Mouse (Mus musculus) kidney, adult 2 months (tissue): ENCODE results near the gene Fam163b. TPM values are rescaled to one million over a fixed set of nuclear protein-coding genes. Genes with fewer than 3 reads are reported as not detected.

Source experiments
- DNase-seq: peaks from one replicate; pipeline ENCODE4 v3.0.0; 2021
- H3K27ac ChIP-seq: fragments of 200-500 bp; 2 replicates; pipeline ENCODE4 v1.5.1; 2012; ENCODE audit warnings: low read depth, low read length, control low read depth, inconsistent platforms; ENCODE audit not compliant: insufficient read depth
- H3K27me3 ChIP-seq: fragments of 200-500 bp; replicated peaks from 2 replicates; pipeline ENCODE4 v1.6.1; 2012; ENCODE audit warnings: mild to moderate bottlenecking, moderate library complexity, low read length, inconsistent platforms; ENCODE audit not compliant: control insufficient read depth, insufficient read depth
- H3K36me3 ChIP-seq: fragments of 200-500 bp; 2 replicates; pipeline ENCODE4 v1.6.1; 2012; ENCODE audit warnings: mild to moderate bottlenecking, moderate library complexity, low read length, inconsistent platforms; ENCODE audit not compliant: control insufficient read depth, insufficient read depth
- H3K4me1 ChIP-seq: fragments of 200-500 bp; 2 replicates; pipeline ENCODE4 v1.6.1; 2011; ENCODE audit warnings: low read length; ENCODE audit not compliant: control insufficient read depth, insufficient read depth
- H3K4me3 ChIP-seq: fragments of 200-500 bp; 2 replicates; pipeline ENCODE4 v1.5.1; 2011; ENCODE audit warnings: mild to moderate bottlenecking, low read depth, low read length, control low read depth; ENCODE audit not compliant: insufficient read depth
- CTCF ChIP-seq: fragments of 200-500 bp; conservative IDR thresholded peaks from 2 replicates; pipeline ENCODE4 v1.5.1; 2011; ENCODE audit warnings: low read depth, mild to moderate bottlenecking, control low read depth, low read length, moderate library complexity, mixed read lengths; ENCODE audit not compliant: insufficient read depth, insufficient read length
- POLR2A ChIP-seq: fragments of 200-500 bp; IDR thresholded peaks from one replicate; pipeline ENCODE4 v1.6.1; 2011; ENCODE audit warnings: low read depth, low read length, control low read depth
- WGBS: fragments of 180-500 bp; shearing (Covaris S2); methylation state at CpG from one replicate; pipeline ENCODE4 v1.1.7; 2018; 5-methylcytosine and 5-hydroxymethylcytosine counted together
- polyA plus RNA-seq: library from polyadenylated mRNA; depleted of rRNA; stranded (reverse); fragments of >200 nt; gene quantifications from 2 replicates; pipeline ENCODE4 v1.2.3, GENCODE M21; 2012

The Fam163b gene
- polyA plus RNA-seq, 1 experiment, result 0.38 TPM

DNA sequence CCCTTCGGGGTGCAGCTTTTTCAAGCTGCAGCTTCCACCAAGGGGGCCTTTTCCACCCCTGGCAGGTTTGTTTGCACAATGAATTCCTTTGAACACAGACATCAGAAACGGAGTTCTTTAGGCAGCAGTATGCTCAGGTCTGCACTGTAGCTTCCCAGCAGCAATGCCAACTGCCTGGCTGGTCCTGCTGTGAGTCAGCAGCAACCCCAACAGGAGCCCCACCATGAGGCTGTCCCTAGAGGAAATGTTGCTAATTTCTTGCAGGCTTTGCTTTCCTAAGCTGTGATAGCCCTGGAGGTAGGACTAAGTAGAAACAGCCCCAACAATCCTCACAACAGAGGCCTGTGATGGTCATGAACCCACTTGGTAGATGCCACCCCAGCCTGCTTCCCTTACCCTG, 24.7 kb upstream of the Fam163b start:
- H3K4me1 ChIP-seq, result no peaks in the 10 kb centered on the region
- TF ChIP-seq POLR2A (no peak), CTCF (no peak)
- no peak overlapping the region for H3K27ac ChIP-seq
- DNase-seq, result no peak
- WGBS, result 35% methylated on average over 2 of the region's 2 CpGs
- no peak overlapping the region for H3K4me3 ChIP-seq
- H3K27me3 ChIP-seq, result no peaks in the 10 kb centered on the region
- no peaks in the 10 kb centered on the region for H3K36me3 ChIP-seq

DNA sequence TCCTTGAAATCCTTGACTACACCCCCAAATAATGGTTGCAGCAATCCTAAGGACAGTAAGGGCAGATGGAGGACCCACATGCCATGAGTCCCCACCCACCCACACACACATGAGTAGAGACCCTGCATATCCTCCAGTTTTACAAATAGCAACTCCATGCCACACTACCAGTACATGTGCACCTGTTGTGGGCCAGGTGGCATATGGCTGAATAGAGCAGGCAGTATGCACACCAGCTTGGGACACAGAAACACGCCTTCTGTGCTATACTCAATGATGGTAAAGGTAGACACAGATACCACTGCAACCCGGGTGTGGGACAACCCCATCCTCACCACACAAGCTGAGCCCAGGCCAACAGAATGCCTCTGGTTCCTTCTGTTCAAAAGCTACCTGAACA, 23.8 kb upstream of the Fam163b start:
- H3K36me3 ChIP-seq, result no peaks in the 10 kb centered on the region
- H3K27me3 ChIP-seq, result no peaks in the 10 kb centered on the region
- no peaks in the 10 kb centered on the region for H3K4me1 ChIP-seq
- no peak overlapping the region for H3K27ac ChIP-seq
- DNase-seq, result no peak
- 83% methylated on average over 2 of the region's 2 CpGs for whole genome bisulfite sequencing
- H3K4me3 ChIP-seq, result no peak overlapping the region
- TF ChIP-seq POLR2A, result no peak
- no peak for TF ChIP-seq CTCF

DNA sequence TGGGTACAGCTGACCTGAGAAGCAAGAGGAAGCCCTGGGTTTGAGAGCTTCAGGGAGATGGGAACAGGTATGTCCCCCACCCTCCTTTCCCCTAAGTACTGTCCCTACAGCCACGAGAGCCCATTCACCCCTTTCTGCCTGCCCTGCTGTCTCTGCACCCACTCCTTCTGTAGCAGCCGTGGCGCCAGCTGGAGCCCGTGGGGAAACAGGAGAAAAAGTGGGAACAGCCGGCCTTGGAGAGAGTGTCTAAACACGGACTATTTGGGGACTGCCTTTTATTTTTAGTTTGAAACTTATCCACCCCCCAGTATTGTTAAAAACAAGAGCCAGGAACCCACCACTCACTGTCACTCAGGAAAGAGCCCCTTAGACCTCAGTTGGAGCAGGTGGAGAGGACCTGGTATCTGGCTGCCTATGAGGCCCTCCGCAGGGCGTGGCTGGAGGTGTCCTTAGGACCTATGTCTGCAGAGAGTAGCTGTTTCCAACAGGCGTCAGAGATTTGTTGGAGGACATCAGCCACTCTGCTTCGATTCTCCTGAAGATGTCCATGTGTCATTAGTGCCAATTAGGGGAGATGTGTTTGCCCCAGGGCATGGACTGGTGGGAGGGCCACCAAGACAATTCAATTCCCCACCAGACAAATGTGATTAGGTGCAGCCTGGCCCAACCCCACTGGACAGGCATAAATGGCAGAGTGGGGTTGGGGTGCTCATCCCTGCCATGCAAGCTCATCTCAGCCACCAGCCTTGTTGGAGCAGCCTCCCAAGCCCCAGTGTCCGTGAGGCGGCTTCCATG, 22.7 kb upstream of the Fam163b start, which contains the start of gene Dbh:
Gene Dbh (plus strand): TSS at position 438 of the 795 bp plus-strand sequence.
- H3K4me1 ChIP-seq, result no peaks in the 10 kb centered on the region
- no peaks in the 10 kb centered on the region for H3K36me3 ChIP-seq
- no peak within 1 kb of the TSS for H3K27ac ChIP-seq
- H3K4me3 ChIP-seq, result no peak within 1 kb of the TSS
- 85% methylated on average over 12 of the region's 12 CpGs for WGBS
- no peaks in the 10 kb centered on the region for H3K27me3 ChIP-seq
- no peak for TF ChIP-seq CTCF
- TF ChIP-seq POLR2A, result no peak
- no peak for DNase-seq

DNA sequence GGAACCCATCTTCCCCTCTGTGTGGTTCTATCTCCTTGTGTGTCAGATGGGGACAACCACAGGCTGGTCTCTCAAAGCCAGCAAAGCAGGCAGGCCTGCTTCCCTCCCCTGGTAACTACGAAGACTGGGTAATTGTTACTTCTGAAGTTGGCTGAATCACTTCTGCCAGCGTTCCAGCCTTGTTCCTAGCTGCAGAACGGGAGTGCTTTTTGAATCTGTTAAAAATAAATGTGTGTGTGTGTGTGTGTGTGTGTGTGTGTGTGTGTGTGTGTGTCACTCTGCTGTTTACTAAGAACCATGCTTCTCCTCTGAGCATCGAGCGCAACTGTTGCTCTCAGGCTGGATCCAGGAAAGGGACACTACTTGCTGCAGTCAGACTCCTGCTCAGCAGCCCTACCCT, 21.6 kb upstream of the Fam163b start:
- Histone ChIP-seq H3K27ac (no peak overlapping the region), H3K27me3 (no peaks in the 10 kb centered on the region), H3K4me1 (no peaks in the 10 kb centered on the region), H3K4me3 (no peak overlapping the region), H3K36me3 (no peaks in the 10 kb centered on the region)
- WGBS, result 61% methylated on average over 5 of the region's 5 CpGs
- TF ChIP-seq POLR2A (no peak), CTCF (no peak)
- no peak for DNase-seq

DNA sequence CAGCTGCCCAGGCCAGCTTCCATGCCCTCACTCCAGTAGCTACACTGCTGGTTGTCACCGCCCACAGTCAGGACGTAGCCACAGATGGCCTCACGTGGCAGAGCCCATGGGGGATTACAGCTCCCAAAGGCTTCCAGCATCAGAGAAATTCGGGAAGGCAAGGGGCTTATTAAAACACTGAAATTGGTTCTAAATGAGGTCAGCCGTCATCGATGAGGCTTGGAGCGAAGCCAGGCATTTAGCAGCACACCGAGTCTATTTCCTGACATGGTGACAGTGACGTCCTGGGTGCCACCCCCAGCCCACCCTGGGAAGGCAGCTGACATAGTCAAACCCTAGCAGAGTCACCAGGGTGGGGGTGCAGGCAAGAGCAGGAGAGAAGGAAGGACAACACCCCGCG, 20.4 kb upstream of the Fam163b start:
- H3K4me3 ChIP-seq, result no peak overlapping the region
- no peak overlapping the region for H3K27ac ChIP-seq
- no peak for DNase-seq
- H3K4me1 ChIP-seq, result no peaks in the 10 kb centered on the region
- TF ChIP-seq POLR2A, result no peak
- no peak for TF ChIP-seq CTCF
- H3K36me3 ChIP-seq, result no peaks in the 10 kb centered on the region
- WGBS, result 65% methylated on average over 11 of the region's 11 CpGs
- no peaks in the 10 kb centered on the region for H3K27me3 ChIP-seq

DNA sequence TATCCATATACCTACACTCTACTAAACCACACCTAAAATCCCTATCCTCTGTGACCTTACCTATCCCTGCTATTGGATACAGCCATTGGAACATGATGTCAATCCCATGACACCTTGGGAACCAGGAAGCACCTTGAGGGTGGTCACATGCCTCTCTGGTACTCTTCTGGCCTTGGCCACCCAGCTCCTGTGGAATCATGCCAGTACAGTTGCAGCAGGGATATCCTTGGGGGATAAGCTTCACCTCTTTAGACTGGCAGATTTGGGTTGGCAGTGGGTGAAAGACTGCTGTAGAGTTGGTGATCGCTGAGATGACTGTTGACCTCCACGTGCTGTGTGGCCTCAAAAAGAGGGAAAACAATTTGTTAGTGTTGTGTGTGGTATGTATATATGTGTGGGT, 19.2 kb upstream of the Fam163b start:
- H3K4me1 ChIP-seq, result no peaks in the 10 kb centered on the region
- DNase-seq, result no peak
- WGBS, result 88% methylated on average over 2 of the region's 2 CpGs
- H3K4me3 ChIP-seq, result no peak overlapping the region
- no peaks in the 10 kb centered on the region for H3K36me3 ChIP-seq
- H3K27ac ChIP-seq, result no peak overlapping the region
- no peaks in the 10 kb centered on the region for H3K27me3 ChIP-seq
- TF ChIP-seq CTCF (no peak), POLR2A (no peak)

DNA sequence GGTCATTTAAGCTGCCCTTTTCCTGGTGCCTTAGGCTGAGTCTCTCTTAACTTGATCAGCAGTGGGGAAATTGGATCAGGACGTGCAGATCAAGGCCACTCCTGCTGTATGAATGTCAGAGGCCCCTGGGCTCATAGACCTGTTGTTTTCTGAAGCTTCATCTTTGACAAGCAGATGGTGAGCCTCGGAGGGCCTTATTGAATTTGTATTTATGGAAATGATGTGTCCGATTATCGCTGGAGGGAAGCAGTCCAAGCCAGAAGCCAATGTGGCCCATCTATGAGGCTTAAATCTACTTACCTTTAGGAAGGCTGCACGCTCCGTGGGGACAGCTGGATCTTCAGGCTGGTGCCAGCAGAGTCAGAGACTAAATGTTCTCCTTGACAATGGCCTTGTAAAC, 14.3 kb upstream of the Fam163b start:
- 87% methylated on average over 6 of the region's 6 CpGs for WGBS
- Histone ChIP-seq H3K4me3 (no peak overlapping the region), H3K4me1 (no peaks in the 10 kb centered on the region), H3K36me3 (no peaks in the 10 kb centered on the region), H3K27ac (no peak overlapping the region), H3K27me3 (no peaks in the 10 kb centered on the region)
- TF ChIP-seq POLR2A (no peak), CTCF (no peak)
- DNase-seq, result no peak
